Mouse (Mus musculus) spleen, postnatal 0 days (tissue): ENCODE results near the gene Gm49388. TPM values are rescaled to one million over a fixed set of nuclear protein-coding genes. Genes with fewer than 3 reads are reported as not detected.

Source experiments
- polyA plus RNA-seq: library from polyadenylated mRNA; unstranded; fragments of >200 nt; fragmentation: Nextera tagmentation; extraction: Ambion mirVana; gene quantifications from 2 replicates; pipeline ENCODE4 v1.2.1, GENCODE M21; 2015

Gene Gm49388
- polyA plus RNA-seq = not detected in 2 replicates

DNA sequence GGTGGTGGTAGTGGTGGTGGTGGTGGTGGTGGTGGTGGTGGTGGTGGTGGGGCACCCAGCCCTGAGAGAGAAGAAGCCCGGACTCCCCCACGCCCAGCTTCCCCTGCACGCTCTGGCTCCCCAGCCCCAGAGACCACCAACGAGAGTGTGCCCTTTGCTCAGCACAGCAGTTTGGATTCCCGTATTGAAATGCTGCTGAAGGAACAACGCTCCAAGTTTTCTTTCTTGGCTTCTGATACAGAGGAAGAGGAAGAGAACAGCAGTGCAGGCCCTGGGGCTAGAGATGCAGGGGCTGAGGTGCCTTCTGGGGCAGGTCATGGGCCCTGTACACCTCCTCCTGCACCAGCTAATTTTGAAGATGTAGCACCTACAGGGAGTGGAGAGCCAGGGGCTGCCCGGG, at the start of gene Gm49388:
Gene Gm49388, plus strand, starts transcription at position 301 of the 400 bp plus-strand sequence.

DNA sequence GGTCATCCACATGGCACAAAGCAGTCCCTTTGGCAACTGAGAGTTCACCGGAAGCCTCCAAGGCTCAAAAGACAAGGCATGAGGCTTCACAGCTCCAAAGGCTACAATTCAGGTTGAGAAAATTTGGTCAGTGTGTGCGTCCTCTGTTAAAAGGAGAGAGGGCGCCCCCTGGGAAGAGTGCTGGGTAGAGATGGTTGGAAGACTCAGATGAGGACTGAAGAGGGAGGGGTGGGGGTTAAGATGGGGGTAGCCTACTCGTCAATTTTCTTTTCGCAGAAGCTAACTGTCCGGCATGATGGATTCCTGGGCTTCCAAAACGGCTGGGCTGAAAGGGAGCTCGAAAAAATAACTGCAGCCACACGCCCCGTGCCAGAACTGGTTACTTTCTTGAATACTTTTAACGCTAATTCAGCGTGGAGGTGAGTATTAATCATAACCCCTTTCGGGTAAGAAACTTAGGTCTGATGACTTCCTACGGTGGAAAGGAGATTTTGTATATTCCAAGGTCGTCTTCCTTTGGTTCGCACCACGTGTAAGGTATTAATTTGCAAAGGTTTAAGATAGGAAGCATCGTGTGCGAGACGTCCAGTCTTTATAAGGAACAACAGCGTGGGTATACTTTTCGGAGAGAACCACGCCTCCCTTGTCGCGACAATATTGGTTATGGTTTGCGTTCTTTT, 40.9 kb upstream of the Gm49388 start, which contains the start of gene Fbxl19:
Gene Fbxl19, plus strand, starts transcription at position 178 of the 680 bp plus-strand sequence.

DNA sequence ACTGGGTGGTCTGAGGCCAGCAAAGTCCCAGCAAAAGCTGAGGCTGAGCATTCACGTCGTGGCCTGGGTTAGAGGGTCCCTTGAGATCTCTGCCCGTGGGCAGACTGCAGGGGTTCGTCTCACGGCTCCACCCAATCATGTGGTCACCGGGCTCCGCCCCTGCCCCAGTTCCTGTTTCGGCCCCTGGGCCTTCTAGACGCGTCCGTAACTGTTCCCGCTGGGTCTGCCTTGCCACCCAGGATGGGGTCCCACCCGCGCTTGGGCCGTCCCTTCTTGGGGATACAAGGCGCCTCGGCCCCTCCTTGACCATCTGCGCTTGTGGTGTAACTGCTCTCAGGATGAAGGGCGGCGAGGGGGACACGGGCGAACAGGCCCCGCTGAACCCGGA, 15.8 kb upstream of the Gm49388 start, which contains the start of gene Orai3:
Gene Orai3, plus strand, starts transcription at position 165 of the 388 bp plus-strand sequence.

DNA sequence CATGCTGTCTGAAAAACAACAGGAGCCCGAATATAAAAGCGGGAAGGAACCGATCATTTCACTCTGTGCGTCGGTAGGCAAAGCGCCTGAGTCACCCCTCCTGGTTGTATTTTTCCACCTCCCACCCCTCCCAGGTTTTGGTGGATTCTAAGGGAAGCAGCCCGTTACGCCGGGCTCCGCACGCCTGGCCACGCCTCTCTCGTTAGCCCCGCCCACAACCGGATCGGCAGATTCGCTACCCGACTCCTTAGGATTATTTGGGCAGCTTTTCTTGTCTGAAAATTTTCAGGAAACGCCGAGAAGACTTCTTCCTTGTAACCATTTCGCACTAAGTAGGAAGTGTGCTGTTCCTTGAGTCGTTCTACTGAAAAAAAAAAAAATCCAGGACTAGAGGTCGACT, 9.0 kb upstream of the Gm49388 start, which contains the start of gene Setd1a:
Gene Setd1a, plus strand, starts transcription at position 245 of the 400 bp plus-strand sequence.

DNA sequence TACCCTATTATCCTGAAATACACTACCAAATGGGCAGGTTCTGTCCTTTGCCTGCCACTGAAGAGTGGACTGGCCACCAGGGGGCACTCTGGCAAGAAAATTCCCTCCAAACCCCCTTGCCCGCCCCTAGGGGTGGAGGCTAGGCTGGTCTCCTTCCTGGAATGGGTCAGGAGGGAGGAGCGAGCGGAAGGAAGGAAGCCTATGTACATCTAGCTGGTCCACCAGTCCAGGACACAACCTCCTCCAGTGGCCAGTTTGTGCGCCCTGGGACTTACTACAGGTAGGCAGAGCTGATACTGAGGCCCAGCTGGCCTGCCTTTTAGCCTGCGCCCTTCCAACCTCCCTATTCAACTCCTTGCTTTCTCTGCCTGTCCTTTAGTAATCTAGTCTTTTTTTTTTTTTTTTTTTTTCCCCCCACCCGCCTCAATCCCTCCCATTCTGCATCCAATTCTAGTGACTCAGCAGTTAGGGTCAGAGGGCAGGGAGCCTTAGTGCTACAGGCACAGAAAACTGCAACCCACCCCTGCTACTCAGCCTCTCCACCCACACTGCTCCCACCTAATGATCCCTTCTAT, 15.1 kb downstream of the Gm49388 start, which contains the start of gene Hsd3b7:
Gene Hsd3b7, plus strand, starts transcription at position 170 of the 575 bp plus-strand sequence.

DNA sequence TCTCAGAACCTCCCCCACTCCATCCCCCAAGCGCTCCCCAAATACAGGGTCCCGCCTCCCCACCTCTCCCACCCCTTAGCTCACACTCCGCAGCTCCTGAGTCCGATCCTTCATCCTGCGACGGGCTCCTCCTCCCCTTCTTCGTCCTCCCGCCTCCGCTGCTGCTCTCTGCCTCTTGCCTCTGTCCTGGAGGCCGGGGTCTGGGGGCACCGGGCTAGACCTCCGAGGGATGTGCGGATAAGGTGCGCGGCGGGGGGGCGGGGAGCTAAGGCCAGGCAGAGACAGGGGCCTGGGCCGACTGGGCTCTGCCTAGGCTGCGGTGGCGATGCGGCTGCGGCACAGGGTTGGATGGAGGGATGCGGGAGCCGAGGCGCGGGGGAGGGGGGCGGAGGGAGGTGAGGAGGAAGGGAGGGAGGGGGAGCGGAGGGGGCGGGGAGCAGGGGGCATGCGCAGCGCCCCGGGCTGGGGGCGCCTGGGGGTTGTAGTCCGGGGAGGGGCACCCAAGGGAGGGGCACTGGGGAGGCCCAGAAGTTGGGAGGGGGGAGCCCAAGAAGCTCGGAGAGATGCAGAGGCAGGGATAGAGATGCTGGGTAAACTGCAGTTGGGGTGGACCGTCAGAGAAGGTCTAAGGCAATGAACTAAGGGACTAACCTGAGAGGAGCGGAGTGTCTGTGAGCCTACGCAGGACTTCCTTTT, 38.9 kb downstream of the Gm49388 start, which contains the start of the genes Stx4a and Stx1b:
Gene Stx4a, plus strand, starts transcription at position 119 of the 696 bp plus-strand sequence.
Gene Stx1b, minus strand, starts transcription at position 374 of the 696 bp plus-strand sequence.

Other genes with a start within 250 kb of the Gm49388 start
- 4.8 and 7.5 TPM in 2 replicates for gene Tmem265, start 224.2 kb upstream of the Gm49388 start, polyA plus RNA-seq
- gene Phkg2, start 212.3 kb upstream of the Gm49388 start, polyA plus RNA-seq = 30.1 and 30.9 TPM in 2 replicates
- 7.6 and 9.4 TPM in 2 replicates for gene Ccdc189, start 197.0 kb upstream of the Gm49388 start, polyA plus RNA-seq
- gene Rnf40, start 196.8 kb upstream of the Gm49388 start, polyA plus RNA-seq = 22.3 and 22.4 TPM in 2 replicates
- 1.7 and 2.2 TPM in 2 replicates for gene Zfp629, start 169.8 kb upstream of the Gm49388 start, polyA plus RNA-seq
- gene Bcl7c, start 76.7 kb upstream of the Gm49388 start, polyA plus RNA-seq = 27.9 and 29.8 TPM in 2 replicates
- gene Ctf1, start 72.9 kb upstream of the Gm49388 start, polyA plus RNA-seq = 2.5 and 3.2 TPM in 2 replicates
- gene Ctf2, start 53.4 kb upstream of the Gm49388 start, polyA plus RNA-seq = 0.15 and 0.26 TPM in 2 replicates
- 4.8 and 4.9 TPM in 2 replicates for gene Fbxl19, start 41.1 kb upstream of the Gm49388 start, polyA plus RNA-seq
- gene Orai3, start 15.8 kb upstream of the Gm49388 start, polyA plus RNA-seq = 14.0 and 17.9 TPM in 2 replicates
- 13.0 and 14.9 TPM in 2 replicates for gene Setd1a, start 8.9 kb upstream of the Gm49388 start, polyA plus RNA-seq
- 15.4 and 17.9 TPM in 2 replicates for gene Hsd3b7, start 15.0 kb downstream of the Gm49388 start, polyA plus RNA-seq
- gene Stx4a, start 38.7 kb downstream of the Gm49388 start, polyA plus RNA-seq = 31.5 and 36.4 TPM in 2 replicates
- 0.32 and 0.75 TPM in 2 replicates for gene Stx1b, start 38.9 kb downstream of the Gm49388 start, polyA plus RNA-seq
- 5.7 and 5.9 TPM in 2 replicates for gene Zfp646, start 90.6 kb downstream of the Gm49388 start, polyA plus RNA-seq
- 10.2 and 10.5 TPM in 2 replicates for gene Zfp668, start 91.2 kb downstream of the Gm49388 start, polyA plus RNA-seq
- gene Prss53, start 105.4 kb downstream of the Gm49388 start, polyA plus RNA-seq = 0.21 and 0.31 TPM in 2 replicates
- gene Gm21974, start 109.8 kb downstream of the Gm49388 start, polyA plus RNA-seq = not detected in 2 replicates
- 66.3 and 74.3 TPM in 2 replicates for gene Vkorc1, start 110.0 kb downstream of the Gm49388 start, polyA plus RNA-seq
- gene Bckdk, start 118.5 kb downstream of the Gm49388 start, polyA plus RNA-seq = 70.9 and 73.8 TPM in 2 replicates
- gene Kat8, start 126.9 kb downstream of the Gm49388 start, polyA plus RNA-seq = 19.3 and 20.4 TPM in 2 replicates
- 0.52 and 0.64 TPM in 2 replicates for gene Prss8, start 144.5 kb downstream of the Gm49388 start, polyA plus RNA-seq
- gene Prss36, start 161.1 kb downstream of the Gm49388 start, polyA plus RNA-seq = 1.9 TPM in 2 replicates
- gene Fus, start 181.8 kb downstream of the Gm49388 start, polyA plus RNA-seq = 194 and 202 TPM in 2 replicates
- 59.4 and 76.0 TPM in 2 replicates for gene Pycard, start 208.3 kb downstream of the Gm49388 start, polyA plus RNA-seq
- gene Trim72, start 218.3 kb downstream of the Gm49388 start, polyA plus RNA-seq = not detected in 2 replicates